Mouse (Mus musculus): ENCODE data around the gene Cst7.
A peak's percentile ranks its signal among the peaks of the same experiment; 100 is the strongest.
"Not testable (repeated sequence)": the region's sequence is repeated elsewhere in the genome, so short reads cannot be mapped to it uniquely, and the experiment has no call there.

The Cst7 gene

DNA sequence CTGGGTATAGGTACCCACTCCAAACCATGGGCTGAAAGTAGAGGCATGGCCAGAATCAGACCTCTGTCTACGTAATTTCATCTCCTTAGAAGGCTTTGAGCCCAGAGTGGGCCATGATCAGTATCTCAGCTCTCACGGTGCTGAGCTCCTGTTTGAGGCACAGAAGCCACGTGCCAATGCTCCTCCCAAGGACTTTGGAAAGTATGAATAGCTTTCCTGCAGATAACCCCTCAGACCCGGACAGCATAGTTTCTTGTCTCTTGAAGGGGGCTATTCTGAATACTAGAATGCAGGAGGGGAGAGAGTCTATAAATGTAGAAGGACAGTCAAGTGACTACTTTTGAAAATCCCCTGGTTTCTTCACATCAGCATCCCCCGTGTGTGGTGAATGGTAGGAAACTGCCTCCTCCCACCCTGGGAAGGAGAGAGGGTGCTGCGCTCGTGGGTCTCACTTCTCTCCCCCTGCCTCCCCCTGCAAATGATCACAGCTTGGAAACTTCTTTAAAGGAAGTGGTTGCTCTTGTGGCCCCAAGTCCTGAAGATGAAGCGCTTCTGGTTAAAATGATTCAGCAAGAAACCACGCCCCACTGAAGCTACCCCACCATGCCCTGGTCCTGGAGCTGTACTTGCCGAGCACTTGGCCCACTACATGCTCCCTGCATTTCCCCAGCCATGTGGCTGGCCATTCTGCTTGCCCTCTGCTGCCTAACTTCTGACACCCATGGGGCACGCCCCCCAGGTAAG is at the start of gene Cst7:
Gene Cst7, plus strand, starts transcription at position 569 of the 744 bp plus-strand sequence.
- peak; percentile 38 to 53 for DNase-seq (ENCODE audit: low spot score in 2 of 2)

DNA sequence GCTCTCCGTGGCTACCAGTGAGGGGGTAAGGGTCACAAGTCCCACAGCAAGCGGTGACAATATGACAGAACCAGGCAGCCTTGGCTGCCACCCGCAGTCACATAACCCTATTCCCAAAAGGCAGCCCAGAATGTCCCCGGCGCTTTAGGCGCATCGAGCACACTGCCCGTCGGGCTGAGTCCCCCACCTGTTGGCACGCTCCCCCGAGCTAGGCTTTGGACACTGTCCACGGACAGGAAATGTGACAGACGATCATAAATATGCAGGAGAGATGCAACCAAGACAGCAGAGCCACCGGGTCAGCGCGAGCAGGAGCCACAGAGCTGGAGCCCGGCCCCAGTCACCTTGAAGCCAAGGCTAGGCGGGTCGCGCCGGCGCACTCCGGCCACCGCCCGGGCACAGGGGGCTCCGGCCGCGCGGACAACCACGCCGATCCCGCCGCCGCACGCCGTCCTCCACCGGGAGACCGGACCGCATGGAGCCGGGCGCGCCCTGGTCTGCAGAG is 44.5 kb upstream of the Cst7 start:
- DNase-seq (ENCODE audit: low spot score in 2 of 2): no peak

DNA sequence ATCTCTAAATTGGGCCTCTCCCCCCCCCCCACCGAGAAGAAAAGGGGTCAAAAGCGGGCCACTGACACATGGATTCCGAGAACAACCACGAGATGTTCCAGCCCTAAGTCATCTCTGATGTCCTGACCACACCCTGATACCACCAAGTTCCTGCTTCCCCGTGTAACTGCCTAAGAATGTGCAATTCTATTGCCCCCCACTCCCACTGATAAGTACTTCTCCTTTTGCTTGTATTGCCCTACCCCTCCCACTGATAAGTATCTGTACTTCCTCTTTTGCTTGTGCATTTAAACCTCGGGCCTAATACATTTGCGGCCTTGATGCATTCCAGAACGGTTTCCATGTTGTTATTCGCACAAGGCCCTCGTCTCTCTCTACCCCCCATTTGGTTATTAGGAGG is 20.6 kb upstream of the Cst7 start:
- DNase-seq (ENCODE audit: low spot score in 2 of 2): not testable (repeated sequence)

- no peak for DNase-seq (ENCODE audit: low spot score in 2 of 2)
Observed at GRCm38 (mm10) chr2:150558568-150558967, 11.6 kb upstream of the Cst7 start.

DNA sequence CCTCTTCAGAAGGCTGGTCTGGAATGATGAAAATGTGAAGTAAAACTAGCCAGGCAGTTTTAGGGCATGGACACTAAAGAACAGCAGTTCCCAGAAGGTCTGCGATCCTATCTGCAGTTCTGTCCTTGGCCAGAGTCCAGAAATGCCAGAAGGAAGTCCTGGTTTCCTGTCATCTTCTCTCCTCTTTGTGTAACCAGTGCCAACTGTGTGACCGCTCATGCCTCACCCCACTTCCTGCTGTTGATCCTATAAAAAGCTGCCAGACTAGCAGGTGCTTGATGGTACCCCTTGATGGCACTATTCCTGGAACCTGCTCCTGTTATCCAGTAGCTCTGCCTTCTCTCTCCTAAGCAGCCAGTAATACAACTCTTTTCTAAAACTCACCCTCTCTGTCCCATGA is 3.2 kb upstream of the Cst7 start:
- DNase-seq (ENCODE audit: low spot score in 2 of 2): no peak

DNA sequence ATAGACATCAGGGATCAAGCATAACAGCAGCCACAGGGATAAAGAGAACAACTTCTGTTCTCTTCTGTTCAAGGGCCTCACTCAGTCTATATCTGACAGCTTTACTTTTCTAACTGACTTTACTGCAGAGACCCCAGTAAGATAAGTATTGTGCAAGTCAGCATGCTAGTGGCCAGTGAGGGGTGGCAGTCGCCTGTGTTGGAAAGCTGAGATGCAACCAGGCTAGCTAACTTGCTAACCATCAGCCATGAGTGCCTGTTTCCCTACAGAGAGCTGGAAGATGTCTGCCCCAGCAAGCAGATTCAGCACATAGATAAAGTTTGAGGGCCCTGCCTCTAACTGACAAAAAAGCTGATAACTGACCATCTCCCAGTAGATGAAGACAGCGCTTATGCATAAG is 546 bp downstream of the Cst7 start:
- DNase-seq (ENCODE audit: low spot score in 2 of 2): no peak

- no peak for DNase-seq (ENCODE audit: low spot score in 2 of 2)
Observed at GRCm38 (mm10) chr2:150572463-150572862, 2.2 kb downstream of the Cst7 start.

GRCm38 (mm10) chr2:150576256-150576655 is 6.0 kb downstream of the Cst7 start:
- DNase-seq (ENCODE audit: low spot score in 2 of 2): no peak

DNA sequence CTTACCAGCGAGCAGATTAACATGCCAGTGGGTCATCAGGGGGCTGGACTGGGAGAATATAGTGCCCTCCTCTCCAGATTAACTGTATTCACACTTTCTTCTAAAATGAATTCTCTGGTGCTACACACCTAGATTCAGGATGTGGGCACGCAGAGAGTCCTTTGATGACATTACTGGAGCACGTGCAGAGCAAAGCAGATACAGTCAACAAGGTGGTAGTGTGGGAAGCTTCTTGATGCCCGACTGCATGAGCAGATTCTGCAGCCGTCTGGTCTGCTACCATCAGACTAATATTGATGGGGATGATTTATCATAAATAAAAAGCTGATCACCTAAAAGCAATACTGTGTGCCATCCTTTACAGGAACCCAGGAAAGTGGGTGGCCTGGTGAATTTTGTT is 8.4 kb downstream of the Cst7 start:
- DNase-seq (ENCODE audit: low spot score in 2 of 2): peak; percentile 17 to 29

DNA sequence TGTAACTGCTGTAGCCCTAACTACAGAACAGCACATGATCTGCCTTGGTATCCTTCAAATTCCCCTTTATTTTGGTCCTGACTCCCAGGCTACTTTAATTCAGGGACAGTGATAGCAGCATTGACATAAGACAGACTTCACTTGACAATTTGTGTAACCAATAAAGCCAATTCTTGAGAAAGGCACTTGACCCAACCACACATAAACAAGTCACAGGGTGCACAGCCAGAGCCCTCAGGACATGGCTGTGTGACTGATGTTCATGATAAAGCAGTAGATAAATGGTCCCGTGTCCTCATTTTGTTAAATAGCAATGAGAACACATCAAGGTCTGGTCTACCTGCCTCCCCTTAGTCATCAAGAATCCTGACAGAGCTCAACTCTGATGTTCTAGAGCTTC is 9.4 kb downstream of the Cst7 start:
- DNase-seq (ENCODE audit: low spot score in 2 of 2): no peak

- DNase-seq (ENCODE audit: low spot score in 2 of 2): no peak
Observed at GRCm38 (mm10) chr2:150589076-150589475, 18.9 kb downstream of the Cst7 start.

GRCm38 (mm10) chr2:150595411-150596190 is 25.4 kb downstream of the Cst7 start:
- DNase-seq (ENCODE audit: low spot score in 2 of 2): no peak

DNA sequence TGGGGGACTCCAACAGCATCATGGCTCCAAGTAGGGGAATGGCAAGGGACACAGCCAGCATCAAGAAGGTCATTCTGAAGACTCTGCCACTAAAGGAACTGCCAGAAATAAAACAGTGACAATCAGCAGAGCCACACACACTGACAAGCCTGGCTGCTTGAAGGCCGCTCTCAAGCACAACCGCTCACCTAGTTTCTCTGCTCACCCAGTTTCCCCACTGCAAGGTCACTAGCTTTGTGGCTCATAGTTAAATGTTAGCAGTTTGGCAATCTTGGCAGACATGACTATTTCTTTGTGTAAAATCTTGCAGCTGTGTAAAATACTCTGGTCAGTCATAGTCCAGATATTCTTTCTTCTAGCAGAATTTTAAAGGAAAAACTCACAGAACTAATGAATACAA is 30.0 kb downstream of the Cst7 start:
- DNase-seq (ENCODE audit: low spot score in 2 of 2): no peak

DNA sequence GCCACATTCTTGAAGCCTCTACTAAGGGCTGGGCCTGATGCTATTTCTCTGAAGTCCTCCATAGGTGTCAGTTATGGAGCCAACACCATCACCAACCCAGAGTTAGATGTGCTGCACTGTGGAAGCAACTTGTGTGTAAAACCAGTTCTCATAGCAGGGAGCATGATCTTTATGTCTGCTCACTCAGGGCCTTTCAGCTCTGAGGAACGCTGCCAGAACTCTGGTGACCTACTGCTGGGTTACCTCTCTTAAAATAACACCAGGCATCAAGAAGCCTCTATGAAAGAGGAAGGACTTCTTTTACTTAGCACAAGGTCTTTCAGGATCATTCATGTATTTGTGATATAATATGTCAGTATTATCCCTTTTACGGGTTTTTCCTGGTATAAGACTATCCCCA is 32.0 kb downstream of the Cst7 start:
- DNase-seq (ENCODE audit: low spot score in 2 of 2): no peak

DNA sequence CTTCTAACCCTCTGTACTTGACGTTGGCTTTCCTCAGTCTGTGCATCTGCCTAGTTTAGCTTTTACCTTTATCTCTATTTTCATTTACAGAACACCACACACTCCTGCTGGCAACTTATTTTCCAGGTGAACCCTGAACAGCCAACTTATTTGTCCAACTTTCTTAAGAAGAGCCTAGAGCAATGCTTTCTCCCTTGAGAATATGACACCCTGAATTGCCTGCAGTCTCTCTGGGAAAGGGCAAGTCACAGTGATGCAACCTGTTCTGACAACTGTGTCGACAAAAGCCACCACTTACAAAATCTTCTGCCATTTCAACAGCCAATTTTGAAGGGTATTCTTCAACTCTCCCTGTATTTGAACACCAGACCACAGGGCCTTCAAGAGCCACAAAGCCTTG is 34.6 kb downstream of the Cst7 start:
- DNase-seq (ENCODE audit: low spot score in 2 of 2): no peak

DNA sequence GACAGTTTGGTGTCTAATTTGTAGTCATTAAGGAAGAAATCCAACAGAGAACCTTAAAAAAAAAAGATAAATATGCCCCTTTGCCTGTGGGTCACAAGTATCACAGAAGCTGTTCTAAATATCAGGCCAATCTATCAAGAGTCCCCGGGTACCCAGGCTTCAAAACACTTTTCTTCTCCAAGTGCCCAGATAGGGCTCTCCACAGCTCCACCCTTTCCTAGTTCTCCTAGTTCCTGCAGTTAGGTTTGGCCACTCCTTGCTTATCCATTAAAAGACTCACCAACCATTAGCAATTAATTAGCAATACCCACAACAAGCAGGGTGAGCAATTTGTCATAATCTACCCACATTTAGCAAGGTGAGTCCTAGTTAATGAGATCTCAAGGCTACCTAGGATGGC is 36.9 kb downstream of the Cst7 start:
- DNase-seq (ENCODE audit: low spot score in 2 of 2): no peak

DNA sequence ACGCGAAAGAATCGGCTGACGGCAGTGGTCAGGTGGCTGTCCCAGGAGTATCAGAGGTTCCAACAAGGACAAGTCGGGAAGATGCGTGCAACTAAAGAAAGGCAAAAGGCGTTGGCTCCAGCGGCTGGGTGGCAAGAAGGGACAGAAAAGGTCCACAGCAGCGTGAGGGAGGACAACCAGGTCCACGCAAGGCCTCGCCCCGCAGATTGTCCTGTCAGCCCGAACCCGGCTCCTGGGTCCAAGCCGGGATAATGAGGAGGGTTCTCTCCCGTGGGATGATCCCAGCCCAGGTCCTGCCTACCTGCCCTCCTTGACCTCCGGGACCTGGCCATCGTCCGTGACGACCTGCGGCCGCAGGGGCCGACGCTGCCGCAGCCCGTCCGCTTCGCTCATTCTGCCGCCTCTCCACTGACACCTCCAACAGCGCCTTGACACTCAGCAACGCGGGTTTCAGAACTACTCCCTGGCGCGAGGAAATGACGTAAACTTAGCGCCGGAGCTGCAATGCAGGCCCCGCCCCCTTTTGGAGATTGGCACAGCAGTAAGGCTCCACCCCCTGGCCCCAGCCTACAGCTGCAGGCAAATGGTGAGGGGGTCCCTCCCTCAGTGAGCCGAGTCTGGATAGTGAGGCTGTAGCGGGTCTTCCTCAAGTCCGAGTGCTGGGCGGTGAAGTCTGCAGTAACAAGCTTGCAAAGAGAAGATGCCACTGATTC is 38.0 kb downstream of the Cst7 start, which contains the start of gene Apmap:
Gene Apmap, minus strand, starts transcription at position 481 of the 713 bp plus-strand sequence.
- DNase-seq (ENCODE audit: low spot score in 2 of 2): peak; percentile 95 to 96

DNA sequence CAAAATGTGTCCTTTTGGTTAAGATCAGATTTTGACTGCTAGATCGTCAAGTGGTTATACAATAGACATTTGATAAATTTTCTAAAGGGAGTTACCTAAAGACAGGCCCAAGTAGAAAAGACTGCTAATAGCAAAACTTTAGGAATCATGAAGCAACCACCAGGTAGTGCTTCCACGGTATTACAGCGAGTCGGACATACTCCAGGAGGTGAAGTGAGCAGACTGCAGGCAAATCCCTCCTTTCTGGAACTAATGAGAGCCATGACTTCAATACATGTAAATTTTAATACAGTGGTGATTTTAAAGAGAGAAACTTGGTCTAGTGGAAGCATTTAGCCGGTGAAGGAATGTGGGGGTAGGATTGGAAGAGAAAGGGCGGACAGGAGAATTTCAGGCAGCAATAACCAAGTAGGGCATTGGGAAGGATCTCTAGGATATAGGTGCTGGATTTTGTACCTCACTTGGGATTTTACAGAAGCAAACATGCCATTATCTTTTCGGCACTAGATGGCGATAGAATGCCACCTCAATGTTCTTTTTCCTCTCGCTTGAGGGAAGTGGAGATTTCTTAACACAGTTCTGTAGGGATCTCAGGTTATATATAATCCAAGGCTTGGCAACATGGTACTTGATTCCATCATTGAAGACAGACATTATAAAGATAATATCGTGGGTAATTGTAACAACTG is 38.8 kb downstream of the Cst7 start:
- DNase-seq (ENCODE audit: low spot score in 2 of 2): peak; percentile 42 to 64

GRCm38 (mm10) chr2:150610097-150610496 is 39.9 kb downstream of the Cst7 start:
- no peak for DNase-seq (ENCODE audit: low spot score in 2 of 2)

DNA sequence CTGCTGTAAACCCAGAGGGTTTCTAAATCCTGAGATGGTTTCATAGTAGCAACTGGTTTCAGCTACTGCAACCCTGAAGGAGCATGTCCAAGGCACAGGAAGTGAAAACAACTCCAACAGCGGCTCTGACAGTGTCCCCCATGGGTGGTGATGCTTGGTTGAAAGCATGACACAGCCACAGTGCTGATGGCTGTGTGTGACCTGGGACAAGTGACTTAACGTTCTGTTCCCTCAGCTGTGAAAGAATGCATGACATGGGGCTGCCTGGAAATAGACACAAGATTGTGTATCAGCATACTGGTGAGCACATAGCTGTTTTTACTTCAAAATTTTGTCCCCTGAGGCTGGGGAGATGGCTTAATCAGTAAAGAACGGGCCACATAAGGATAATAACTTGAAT is 51.5 kb downstream of the Cst7 start:
- DNase-seq (ENCODE audit: low spot score in 2 of 2): no peak

DNA sequence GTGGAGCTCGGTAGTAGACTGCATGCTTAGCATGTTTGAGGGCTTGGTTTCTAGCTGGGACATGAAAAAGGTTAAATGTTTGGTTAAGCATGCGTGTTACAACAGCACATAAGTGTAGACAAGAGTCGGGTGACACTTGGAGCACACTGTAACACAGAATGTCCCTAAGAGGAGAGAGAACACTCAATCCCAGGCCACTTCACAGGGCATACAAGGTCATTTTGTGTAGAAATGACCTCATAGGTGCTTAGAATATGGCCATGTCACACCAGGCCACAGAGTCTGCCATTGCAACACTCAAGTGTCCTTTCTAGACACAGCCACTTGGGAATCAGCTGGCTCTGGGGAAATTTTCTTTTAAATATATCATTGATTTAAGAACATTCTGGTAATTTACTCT is 53.7 kb downstream of the Cst7 start:
- DNase-seq (ENCODE audit: low spot score in 2 of 2): no peak

- DNase-seq (ENCODE audit: low spot score in 2 of 2): no peak
Observed at GRCm38 (mm10) chr2:150624926-150625325, 54.7 kb downstream of the Cst7 start.
